Mouse (Mus musculus) left cerebral cortex, postnatal 25 days (tissue): ENCODE data around the gene Nr2c2. TPM values are rescaled to one million over a fixed set of nuclear protein-coding genes. Genes with fewer than 3 reads are reported as not detected.

ENCODE experiments used
- DNase-seq, 2 experiments: peaks; one replicate each; pipeline ENCODE4 v3.0.0; 2022; ENCODE audit warnings: low spot score in 2 of 2, mixed read lengths in 1 of 2
- intact Hi-C: fragments of 180-260 bp; cut with DNase I; formaldehyde crosslinking; loops from one replicate; pipeline ENCODE4 v1.15.1; 2025
- total RNA-seq, 2 experiments: library from RNA; stranded (reverse); gene quantifications; 2 replicates each; pipeline ENCODE4 v1.2.3; 2021

Gene Nr2c2
- total RNA-seq, 2 experiments from 2014 or later, result 93.2 to 97.8 TPM

- intact Hi-C loops, result no loop called here
- DNase-seq, result no peak
Observed at GRCm38 (mm10) chr6:92100679-92101360, 9.6 kb downstream of the Nr2c2 start.

- DNase-seq, result peak in 1 of 2 experiments; percentile 83
- intact Hi-C loops, result no loop called here
Observed at GRCm38 (mm10) chr6:92124547-92124946, 33.4 kb downstream of the Nr2c2 start.

DNA sequence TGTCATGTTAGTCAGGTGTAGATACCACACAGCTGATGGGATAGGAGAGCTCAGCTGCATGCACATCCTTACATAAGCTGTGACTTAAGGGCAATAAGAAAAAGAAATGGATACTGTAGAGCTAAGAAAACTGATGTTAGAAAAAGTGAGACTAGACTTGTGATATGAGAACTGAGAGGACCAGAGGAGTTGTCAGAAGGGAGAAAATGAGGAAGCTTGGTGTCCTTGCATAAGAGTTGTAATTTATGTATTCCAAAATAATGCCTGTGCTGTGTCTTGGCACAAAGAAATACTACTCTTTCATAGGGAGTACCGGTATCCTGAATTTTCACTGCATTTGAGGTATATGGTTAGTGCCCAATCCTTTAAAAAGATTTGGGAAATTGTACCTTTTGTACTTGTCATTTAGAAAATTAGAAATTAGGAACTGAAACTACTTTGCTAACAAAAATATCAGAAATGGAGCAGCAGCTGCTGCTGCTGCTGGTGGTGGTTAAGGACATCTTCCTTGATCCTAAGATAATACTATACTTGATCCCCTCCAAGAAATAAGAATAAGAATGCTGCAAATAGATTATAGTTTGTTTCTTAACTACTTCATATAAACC, 35.8 kb downstream of the Nr2c2 start:
- intact Hi-C loops, result no loop called here
- no peak for DNase-seq

DNA sequence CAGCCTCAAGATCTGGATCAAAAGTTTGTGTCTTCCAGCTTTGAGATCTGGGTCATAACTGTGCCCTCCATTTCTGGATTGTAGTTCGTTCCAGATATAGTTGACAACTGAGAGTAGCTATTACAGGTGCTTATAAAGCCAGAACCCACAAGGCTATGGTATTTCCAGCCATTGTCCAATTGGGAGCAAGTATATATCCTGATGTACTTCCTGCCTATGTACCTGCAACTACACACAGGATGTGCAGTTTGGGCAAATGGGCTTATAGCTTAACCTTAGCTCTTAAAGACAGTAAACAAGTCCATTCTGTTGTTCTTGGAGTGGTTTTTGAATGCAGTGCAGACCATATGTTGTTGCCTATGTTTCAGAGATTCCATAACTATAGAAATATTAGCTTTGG, 40.3 kb downstream of the Nr2c2 start:
- no peak for DNase-seq
- intact Hi-C loops, result no loop called here

DNA sequence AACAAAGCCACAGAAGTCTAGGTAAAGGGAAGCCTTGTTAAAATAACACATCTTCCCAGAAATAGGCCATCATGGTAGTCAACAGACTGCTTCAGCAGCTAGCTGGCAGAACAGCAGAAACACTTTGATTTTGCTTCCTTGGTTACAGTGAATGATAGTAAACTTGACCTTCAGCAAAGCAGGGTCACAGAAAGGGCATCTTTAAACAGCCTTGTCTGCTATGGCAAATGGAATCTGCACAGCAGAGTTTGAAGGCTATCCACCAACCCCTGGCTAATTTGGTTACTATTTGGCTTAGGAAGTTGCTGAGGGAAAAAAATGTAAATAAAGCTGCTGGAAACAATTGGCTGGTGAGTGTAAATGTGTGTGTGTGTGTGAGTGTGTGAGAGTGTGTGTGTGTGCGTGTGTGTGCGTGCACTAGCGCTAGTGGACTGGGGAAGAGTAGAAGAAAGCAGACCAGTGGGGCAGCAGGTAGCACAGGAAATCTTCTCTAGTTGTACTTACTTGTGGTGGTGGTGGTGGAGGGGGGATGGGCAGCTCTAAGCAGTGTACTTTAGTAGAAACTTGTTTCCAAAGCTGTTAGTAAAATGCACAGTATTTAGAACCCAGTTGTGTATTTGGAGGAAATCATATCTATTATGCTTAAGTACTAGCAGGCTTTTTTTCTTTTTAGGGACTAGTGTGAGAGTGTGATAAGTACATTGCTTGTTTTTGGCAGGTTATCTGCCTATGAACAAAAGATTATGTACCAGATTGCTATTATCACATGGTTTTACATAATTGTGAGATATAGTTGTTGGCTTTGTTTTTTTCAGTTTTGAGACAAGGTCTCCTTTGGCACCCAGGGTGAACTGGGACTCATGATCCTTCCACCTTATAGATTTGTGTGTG, 41.1 kb downstream of the Nr2c2 start:
- no peak for DNase-seq
- intact Hi-C loops, result loop anchor here (2.0 kb wide), 1 partner anchor 39 kb away; no protein-coding TSS in a partner anchor

DNA sequence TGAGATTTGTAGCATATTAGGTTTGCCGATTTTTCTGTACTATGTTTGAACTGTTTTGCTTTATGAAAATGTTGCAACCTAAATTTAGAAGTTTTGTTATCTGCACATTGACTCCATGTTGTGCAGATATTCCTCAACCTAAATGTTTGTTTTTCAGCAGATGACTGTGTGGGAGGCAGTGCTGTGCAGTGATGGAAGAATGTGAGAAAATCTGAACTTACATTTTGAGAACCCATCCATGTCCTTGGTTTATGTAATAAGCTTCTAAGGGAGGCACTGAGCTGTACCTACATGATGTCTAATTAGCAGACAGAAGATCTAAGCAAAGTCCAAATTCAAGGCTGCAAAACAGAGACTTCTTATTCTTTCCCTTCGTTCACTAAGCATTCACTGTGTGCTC, 42.4 kb downstream of the Nr2c2 start:
- DNase-seq, result peak; percentile 38 to 77
- intact Hi-C loops, result loop anchor here (2.0 kb wide), 1 partner anchor 41 kb away; no protein-coding TSS in a partner anchor

DNA sequence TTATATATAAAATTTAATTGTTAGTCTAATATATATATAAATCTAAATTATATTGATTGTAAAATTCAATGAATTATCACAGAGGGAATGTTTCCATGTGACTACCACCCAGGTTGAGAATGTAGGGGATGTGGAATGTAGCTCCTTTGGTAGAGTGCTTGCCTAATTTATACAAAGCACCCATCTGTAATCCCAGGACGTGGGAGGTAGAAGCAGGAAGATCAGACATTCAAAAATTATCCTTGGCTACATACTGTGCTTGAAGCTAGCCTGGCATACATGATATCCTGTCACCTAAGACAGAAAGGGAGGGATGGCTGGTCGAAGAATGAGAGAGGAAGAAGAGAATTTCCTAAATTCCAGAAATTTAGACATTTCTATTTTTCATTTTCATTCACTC, 45.2 kb downstream of the Nr2c2 start:
- intact Hi-C loops, result no loop called here
- DNase-seq, result peak in 1 of 2 experiments; percentile 87

DNA sequence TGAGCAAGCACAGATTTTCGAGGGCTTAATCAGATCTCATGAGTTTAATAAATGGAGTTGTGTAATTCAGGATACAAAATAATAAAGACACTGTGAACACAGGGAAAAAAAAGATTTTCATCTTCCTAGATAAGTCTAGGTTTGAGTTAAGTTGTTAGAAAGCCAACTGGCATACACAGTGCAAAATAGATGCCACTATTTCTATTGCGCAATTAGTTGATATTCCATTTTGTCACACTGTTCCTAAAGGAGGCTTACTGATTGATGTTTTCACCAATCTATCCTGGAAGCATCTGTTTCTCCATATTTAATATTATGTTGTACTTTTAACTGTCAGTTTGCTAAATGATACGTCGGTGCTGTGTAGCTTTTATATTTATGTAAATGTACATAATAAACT, 54.7 kb downstream of the Nr2c2 start:
- DNase-seq, result no peak
- intact Hi-C loops, result no loop called here

- no peak for DNase-seq
- intact Hi-C loops, result no loop called here
Observed at GRCm38 (mm10) chr6:92153774-92154173, 62.6 kb downstream of the Nr2c2 start.

DNA sequence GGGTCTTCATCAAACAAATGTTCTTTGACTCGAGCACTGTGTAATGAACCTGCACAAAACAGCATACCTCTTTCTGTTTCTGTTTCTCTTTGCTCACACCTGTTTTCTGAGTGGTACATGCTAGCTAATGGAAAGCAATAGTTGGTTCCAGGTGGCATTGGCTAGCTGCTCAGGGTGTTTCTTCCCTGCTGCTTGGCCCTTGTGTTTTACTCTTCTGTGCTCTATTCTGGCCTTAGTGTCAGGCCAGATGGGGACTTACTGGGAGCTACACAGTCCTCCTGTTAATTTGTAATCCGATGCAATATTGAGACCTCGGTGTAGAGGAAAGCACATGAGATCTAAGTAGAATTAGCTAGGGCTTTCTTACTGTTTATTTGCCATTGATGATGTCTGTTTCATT, 67.6 kb downstream of the Nr2c2 start:
- no peak for DNase-seq
- intact Hi-C loops, result no loop called here

DNA sequence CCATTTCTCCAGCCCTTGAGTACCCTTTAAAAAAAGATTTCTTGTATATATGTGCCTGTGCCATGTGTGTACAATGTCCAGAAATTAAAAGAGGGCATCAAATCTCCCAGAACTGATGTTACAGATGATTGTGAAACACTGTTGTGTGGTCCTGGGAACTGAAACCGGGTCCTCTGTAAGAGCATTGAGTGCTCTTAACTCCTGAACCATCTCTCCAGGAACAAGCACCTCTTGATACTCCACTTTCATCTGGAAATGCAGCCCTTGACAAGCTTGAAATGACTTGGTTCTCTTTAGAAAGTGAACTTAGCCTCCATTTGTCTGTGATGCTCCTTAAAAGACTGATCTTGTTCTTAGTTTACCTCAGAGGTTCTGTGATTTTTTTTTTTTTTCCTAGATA, 71.5 kb downstream of the Nr2c2 start:
- intact Hi-C loops, result no loop called here

DNA sequence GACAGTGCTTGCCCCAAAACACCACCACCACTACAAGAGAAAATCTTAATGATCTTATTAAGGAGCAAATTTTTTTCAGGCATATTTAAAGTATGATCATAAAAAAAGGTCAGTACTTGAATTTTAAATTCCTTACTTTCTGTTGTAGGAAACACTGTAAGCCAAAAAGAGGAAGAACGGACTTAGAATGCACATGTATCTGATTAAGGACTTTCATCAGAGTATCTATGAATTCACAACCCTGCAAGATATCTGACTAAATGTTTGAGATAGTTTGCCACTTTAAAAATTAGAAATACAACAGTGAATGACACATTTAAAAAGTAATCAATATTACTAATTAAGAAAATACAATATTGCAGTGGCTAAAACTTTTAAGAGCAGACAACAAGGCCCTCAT, 85.3 kb downstream of the Nr2c2 start:
- no peak for DNase-seq
- intact Hi-C loops, result no loop called here

More for the DNA sequence above, 71.5 kb downstream of the Nr2c2 start:
- DNase-seq, result no peak

- intact Hi-C loops, result loop anchor here (5.0 kb wide), 1 partner anchor 91 kb away; the partner anchor contains the start of gene Nr2c2
Observed at GRCm38 (mm10) chr6:92183621-92184131, 92.5 kb downstream of the Nr2c2 start, which contains the start of gene Mrps25. TSS of gene Mrps25 (minus strand) at chr6:92184033.

DNA sequence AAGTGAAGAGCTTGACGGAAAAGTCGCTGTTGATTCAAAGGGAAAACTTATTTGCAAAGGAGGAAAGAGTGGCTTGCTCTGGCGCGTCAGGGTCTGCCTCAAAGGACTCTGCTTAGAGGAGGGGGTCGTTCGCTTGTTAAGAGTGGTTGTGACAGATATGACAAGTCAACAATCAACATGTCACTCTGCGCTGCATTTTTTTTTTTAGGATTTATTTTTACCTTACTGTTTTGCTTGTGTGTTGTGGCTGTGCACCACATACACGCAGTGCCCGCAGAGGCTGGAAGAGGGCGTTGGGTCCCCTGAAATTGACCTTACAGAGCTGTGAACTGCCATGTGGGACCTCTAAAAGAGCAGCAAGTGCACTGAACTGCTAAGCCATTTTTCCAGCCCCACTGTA, 93.0 kb downstream of the Nr2c2 start:
- intact Hi-C loops, result loop anchor here (5.0 kb wide), 1 partner anchor 92 kb away; the partner anchor contains the start of gene Nr2c2
- peak in 1 of 2 experiments; percentile 22 for DNase-seq

More at GRCm38 (mm10) chr6:92183621-92184131, 92.5 kb downstream of the Nr2c2 start, which contains the start of gene Mrps25:
- peak; percentile 79 to 80 for DNase-seq

- DNase-seq, result no peak
- intact Hi-C loops, result no loop called here
Observed at GRCm38 (mm10) chr6:92199414-92199813, 108.2 kb downstream of the Nr2c2 start.

DNA sequence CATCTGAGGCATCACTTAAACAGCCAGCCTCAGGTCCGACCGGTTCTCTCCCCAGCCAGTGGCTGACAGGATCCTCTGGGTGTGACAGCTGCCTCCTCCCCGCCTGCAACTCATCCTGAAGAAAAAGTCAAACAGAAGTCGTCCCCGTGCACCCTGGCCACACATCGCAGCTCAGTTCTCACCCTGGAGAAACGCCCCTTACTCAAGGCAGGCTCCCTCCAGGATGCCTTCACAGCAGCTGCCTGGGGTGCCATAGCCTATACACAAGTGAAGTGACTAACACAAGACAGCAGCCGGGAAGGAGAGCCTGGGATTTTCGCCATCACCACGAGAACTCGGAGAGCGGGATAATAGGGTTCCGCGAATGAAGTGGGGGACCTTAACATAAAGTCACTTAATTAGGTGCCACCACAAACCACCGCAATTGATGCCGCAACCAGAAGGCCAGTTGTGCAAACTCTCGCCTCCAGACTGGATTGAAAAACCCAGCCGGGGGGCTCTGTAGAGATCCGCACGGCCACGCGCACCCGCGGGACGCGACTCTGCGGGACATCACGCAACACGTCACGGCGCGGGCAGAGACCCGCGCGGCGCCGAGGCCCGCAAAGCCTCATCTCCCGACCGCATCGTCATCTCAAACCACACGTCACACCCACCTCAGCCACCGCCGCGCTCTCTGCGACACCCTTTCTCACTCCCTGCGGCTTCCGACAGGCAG, 123.0 kb downstream of the Nr2c2 start:
- intact Hi-C loops, result no loop called here
- peak; percentile 4 to 28 for DNase-seq

GRCm38 (mm10) chr6:92214773-92215449, 123.7 kb downstream of the Nr2c2 start, which contains the start of gene Rbsn:
TSS of gene Rbsn (minus strand) at chr6:92214925.
- DNase-seq, result peak; percentile 95

GRCm38 (mm10) chr6:92219445-92219844, 128.3 kb downstream of the Nr2c2 start:
- intact Hi-C loops, result loop anchor here (1.0 kb wide), 1 partner anchor 50 kb away; no protein-coding TSS in a partner anchor
- peak; percentile 46 to 55 for DNase-seq

More at GRCm38 (mm10) chr6:92214773-92215449, 123.7 kb downstream of the Nr2c2 start, which contains the start of gene Rbsn:
- intact Hi-C loops, result no loop called here
